Mouse (Mus musculus) neural tube, embryonic 14.5 days (tissue): ENCODE results near the gene Nipsnap3b. TPM values are rescaled to one million over a fixed set of nuclear protein-coding genes. Genes with fewer than 3 reads are reported as not detected.

Experiments used
- ATAC-seq: fragments of 200-750 bp; cut with Nextera tagmentation; 2 replicates; pipeline ENCODE4 v1.8.0; 2017; ENCODE audit warnings: low read depth, mild to moderate bottlenecking, moderate TSS enrichment, moderate library complexity
- H3K27ac ChIP-seq: fragments of 300-500 bp; sonication (generic); 2 replicates; pipeline ENCODE4 v1.5.1; 2014; ENCODE audit warnings: low read depth, mild to moderate bottlenecking, control low read depth, low read length, moderate library complexity, mixed read lengths
- H3K27me3 ChIP-seq: fragments of 300-500 bp; sonication (generic); 2 replicates; pipeline ENCODE4 v1.6.1; 2014; ENCODE audit warnings: low read length; ENCODE audit not compliant: control insufficient read depth, insufficient read depth
- H3K36me3 ChIP-seq: fragments of 300-500 bp; sonication (generic); 2 replicates; pipeline ENCODE4 v1.6.1; 2014; ENCODE audit warnings: low read length, mixed read lengths; ENCODE audit not compliant: control insufficient read depth, insufficient read depth
- H3K4me1 ChIP-seq: fragments of 300-500 bp; sonication (generic); 2 replicates; pipeline ENCODE4 v1.6.1; 2014; ENCODE audit warnings: low read length; ENCODE audit not compliant: control insufficient read depth, insufficient read depth
- H3K4me2 ChIP-seq: fragments of 300-500 bp; sonication (generic); 2 replicates; pipeline ENCODE4 v1.6.1; 2014; ENCODE audit warnings: mild to moderate bottlenecking, low read depth, low read length, control low read depth
- H3K4me3 ChIP-seq: fragments of 300-500 bp; sonication (generic); 2 replicates; pipeline ENCODE4 v1.5.1; 2014; ENCODE audit warnings: low read depth, low read length, control low read depth, mixed read lengths
- H3K9ac ChIP-seq: fragments of 300-500 bp; sonication (generic); replicated peaks from 2 replicates; pipeline ENCODE4 v1.6.1; 2014; ENCODE audit warnings: low read depth, mild to moderate bottlenecking, control low read depth, low read length, mixed read lengths
- H3K9me3 ChIP-seq: fragments of 300-500 bp; sonication (generic); 2 replicates; pipeline ENCODE4 v1.6.1; 2016; ENCODE audit warnings: low read length; ENCODE audit not compliant: control insufficient read depth
- WGBS: fragments of 180-500 bp; shearing (Covaris S2); extraction: QIAGEN DNeasy Blood & Tissue Kit; methylation state at CpG from one replicate; pipeline ENCODE4 v1.1.7; 2014; 5-methylcytosine and 5-hydroxymethylcytosine counted together
- polyA plus RNA-seq: library from polyadenylated mRNA; unstranded; fragments of >200 nt; fragmentation: Nextera tagmentation; extraction: Ambion mirVana; gene quantifications from 2 replicates; pipeline ENCODE4 v1.2.1, GENCODE M21; 2014

Gene Nipsnap3b
- polyA plus RNA-seq, 1 experiment from 2014 or later = 203 TPM

- Histone ChIP-seq H3K4me2 (no peak overlapping the region), H3K9me3 (no peaks in the 10 kb centered on the region), H3K4me3 (no peak overlapping the region), H3K27me3 (no peaks in the 10 kb centered on the region), H3K4me1 (no peaks in the 10 kb centered on the region), H3K36me3 (peaks cover 15% of the 10 kb centered on the region; the same call in 1 of the 2 replicates), H3K9ac (no peak overlapping the region), H3K27ac (no peak overlapping the region)
- WGBS = 92% methylated on average over 7 of the region's 7 CpGs
- ATAC-seq = no peak
Measured at GRCm38 (mm10) chr4:53014421-53014820, 2.7 kb downstream of the Nipsnap3b start.

GRCm38 (mm10) chr4:53015024-53015423 lies 3.3 kb downstream of the Nipsnap3b start:
- Histone ChIP-seq H3K9ac (no peak overlapping the region), H3K4me2 (no peak overlapping the region), H3K4me1 (no peaks in the 10 kb centered on the region), H3K27me3 (no peaks in the 10 kb centered on the region), H3K9me3 (no peaks in the 10 kb centered on the region), H3K4me3 (no peak overlapping the region), H3K36me3 (peaks cover 15% of the 10 kb centered on the region; the same call in 1 of the 2 replicates), H3K27ac (no peak overlapping the region)
- 96% methylated on average over 3 of the region's 3 CpGs for WGBS
- ATAC-seq = no peak

- peaks cover 32% of the 10 kb centered on the region for H3K36me3 ChIP-seq
- ATAC-seq = no peak
- 95% methylated on average over 1 of the region's 1 CpGs for WGBS
Measured at GRCm38 (mm10) chr4:53018392-53018791, 6.7 kb downstream of the Nipsnap3b start.

GRCm38 (mm10) chr4:53023189-53023925 lies 11.7 kb downstream of the Nipsnap3b start:
- Histone ChIP-seq H3K4me2 (no peak overlapping the region), H3K4me3 (no peak overlapping the region), H3K36me3 (peaks cover 26% of the 10 kb centered on the region), H3K9ac (no peak overlapping the region), H3K9me3 (no peaks in the 10 kb centered on the region), H3K4me1 (no peaks in the 10 kb centered on the region), H3K27me3 (no peaks in the 10 kb centered on the region), H3K27ac (no peak overlapping the region)
- ATAC-seq = no peak
- WGBS = 95% methylated on average over 14 of the region's 14 CpGs

More at GRCm38 (mm10) chr4:53018392-53018791, 6.7 kb downstream of the Nipsnap3b start:
- no peak overlapping the region for H3K4me3 ChIP-seq
- no peak overlapping the region for H3K27ac ChIP-seq
- no peak overlapping the region for H3K9ac ChIP-seq
- H3K27me3 ChIP-seq = no peaks in the 10 kb centered on the region
- no peak overlapping the region for H3K4me2 ChIP-seq
- H3K9me3 ChIP-seq = no peaks in the 10 kb centered on the region
- H3K4me1 ChIP-seq = no peaks in the 10 kb centered on the region

GRCm38 (mm10) chr4:53024397-53024796 lies 12.7 kb downstream of the Nipsnap3b start:
- Histone ChIP-seq H3K36me3 (peaks cover 21% of the 10 kb centered on the region), H3K27ac (no peak overlapping the region), H3K4me3 (no peak overlapping the region), H3K4me2 (no peak overlapping the region), H3K9ac (no peak overlapping the region), H3K4me1 (no peaks in the 10 kb centered on the region), H3K9me3 (no peaks in the 10 kb centered on the region), H3K27me3 (no peaks in the 10 kb centered on the region)
- ATAC-seq = no peak
- 88% methylated on average over 4 of the region's 4 CpGs for WGBS

GRCm38 (mm10) chr4:53027811-53028210 lies 16.1 kb downstream of the Nipsnap3b start:
- no peak overlapping the region for H3K4me2 ChIP-seq

GRCm38 (mm10) chr4:53030326-53030948 lies 18.8 kb downstream of the Nipsnap3b start:
- Histone ChIP-seq H3K4me3 (no peak overlapping the region), H3K27me3 (no peaks in the 10 kb centered on the region)
- 7% methylated on average over 8 of the region's 8 CpGs for WGBS

More at GRCm38 (mm10) chr4:53027811-53028210, 16.1 kb downstream of the Nipsnap3b start:
- Histone ChIP-seq H3K27ac (no peak overlapping the region), H3K36me3 (peaks cover 10% of the 10 kb centered on the region), H3K9me3 (no peaks in the 10 kb centered on the region), H3K4me1 (no peaks in the 10 kb centered on the region), H3K4me3 (no peak overlapping the region), H3K27me3 (no peaks in the 10 kb centered on the region), H3K9ac (no peak overlapping the region)
- WGBS = 92% methylated on average over 3 of the region's 3 CpGs
- no peak for ATAC-seq

GRCm38 (mm10) chr4:53043819-53044218 lies 32.1 kb downstream of the Nipsnap3b start:
- no peaks in the 10 kb centered on the region for H3K9me3 ChIP-seq
- H3K4me2 ChIP-seq = no peak overlapping the region
- no peak for ATAC-seq
- no peaks in the 10 kb centered on the region for H3K4me1 ChIP-seq
- no peak overlapping the region for H3K9ac ChIP-seq
- H3K27ac ChIP-seq = no peak overlapping the region
- no peak overlapping the region for H3K4me3 ChIP-seq
- peaks cover 4% of the 10 kb centered on the region; the same call in 1 of the 2 replicates for H3K36me3 ChIP-seq
- WGBS = 79% methylated on average over 8 of the region's 8 CpGs
- no peaks in the 10 kb centered on the region for H3K27me3 ChIP-seq

More at GRCm38 (mm10) chr4:53030326-53030948, 18.8 kb downstream of the Nipsnap3b start:
- Histone ChIP-seq H3K36me3 (no peaks in the 10 kb centered on the region), H3K9ac (no peak overlapping the region), H3K4me2 (no peak overlapping the region), H3K9me3 (no peaks in the 10 kb centered on the region), H3K4me1 (no peaks in the 10 kb centered on the region), H3K27ac (no peak overlapping the region)
- ATAC-seq = peak; percentile 58

- peak; percentile 45; the same call in 1 of the 2 replicates for ATAC-seq
- no peaks in the 10 kb centered on the region for H3K9me3 ChIP-seq
- 74% methylated on average over 7 of the region's 7 CpGs for WGBS
- no peak overlapping the region for H3K4me2 ChIP-seq
- peaks cover 4% of the 10 kb centered on the region; the same call in 1 of the 2 replicates for H3K36me3 ChIP-seq
- H3K27ac ChIP-seq = no peak overlapping the region
- no peak overlapping the region for H3K4me3 ChIP-seq
- no peaks in the 10 kb centered on the region for H3K27me3 ChIP-seq
- no peak overlapping the region for H3K9ac ChIP-seq
- no peaks in the 10 kb centered on the region for H3K4me1 ChIP-seq
Measured at GRCm38 (mm10) chr4:53045807-53046206, 34.1 kb downstream of the Nipsnap3b start.
